Mouse (Mus musculus): ENCODE measurements around the gene Fam83f.
"Not testable (repeated sequence)": the region's sequence is repeated elsewhere in the genome, so short reads cannot be mapped to it uniquely, and the experiment has no call there.

Fam83f gene

GRCm38 (mm10) chr15:80705828-80706549, 34.3 kb downstream of the Fam83f start:
- in situ Hi-C loops (cut with MboI): loop anchor here (5.0 kb wide), 1 partner anchor 434 kb away; no protein-coding TSS in a partner anchor

- in situ Hi-C loops (cut with MboI): loop anchor here (5.0 kb wide), 1 partner anchor 434 kb away; no protein-coding TSS in a partner anchor
Measured at GRCm38 (mm10) chr15:80706596-80706995, 34.9 kb downstream of the Fam83f start.

GRCm38 (mm10) chr15:80707088-80707487, 35.4 kb downstream of the Fam83f start:
- in situ Hi-C loops (cut with MboI): loop anchor here (5.0 kb wide), 1 partner anchor 435 kb away; no protein-coding TSS in a partner anchor

GRCm38 (mm10) chr15:80709593-80709992, 37.9 kb downstream of the Fam83f start:
- in situ Hi-C loops (cut with MboI): loop anchor here (5.0 kb wide), 1 partner anchor 437 kb away; no protein-coding TSS in a partner anchor

GRCm38 (mm10) chr15:80710257-80710607, 38.6 kb downstream of the Fam83f start:
- in situ Hi-C loops (cut with MboI): no loop called here

- in situ Hi-C loops (cut with MboI): no loop called here
Measured at GRCm38 (mm10) chr15:80710608-80711363, 39.1 kb downstream of the Fam83f start, which contains the start of gene Tnrc6b. Gene Tnrc6b, plus strand, starts transcription at chr15:80711313.

- in situ Hi-C loops (cut with MboI): no loop called here
Measured at GRCm38 (mm10) chr15:80711401-80712151, 39.9 kb downstream of the Fam83f start.

GRCm38 (mm10) chr15:80714299-80714698, 42.7 kb downstream of the Fam83f start:
- in situ Hi-C loops (cut with MboI): no loop called here

- in situ Hi-C loops (cut with MboI): no loop called here
Measured at GRCm38 (mm10) chr15:80716631-80717135, 45.0 kb downstream of the Fam83f start.

- in situ Hi-C loops (cut with MboI): no loop called here
Measured at GRCm38 (mm10) chr15:80717431-80717830, 45.8 kb downstream of the Fam83f start.

- in situ Hi-C loops (cut with MboI): no loop called here
Measured at GRCm38 (mm10) chr15:80720249-80720648, 48.6 kb downstream of the Fam83f start.

GRCm38 (mm10) chr15:80721861-80722260, 50.2 kb downstream of the Fam83f start:
- in situ Hi-C loops (cut with MboI): no loop called here

GRCm38 (mm10) chr15:80722366-80722765, 50.7 kb downstream of the Fam83f start:
- in situ Hi-C loops (cut with MboI): no loop called here

GRCm38 (mm10) chr15:80729477-80729876, 57.8 kb downstream of the Fam83f start:
- in situ Hi-C loops (cut with MboI): no loop called here

- in situ Hi-C loops (cut with MboI): no loop called here
Measured at GRCm38 (mm10) chr15:80731043-80731442, 59.4 kb downstream of the Fam83f start.

- in situ Hi-C loops (cut with MboI): no loop called here
Measured at GRCm38 (mm10) chr15:80731511-80731910, 59.9 kb downstream of the Fam83f start.

GRCm38 (mm10) chr15:80732266-80733030, 60.8 kb downstream of the Fam83f start:
- in situ Hi-C loops (cut with MboI): no loop called here

- in situ Hi-C loops (cut with MboI): no loop called here
Measured at GRCm38 (mm10) chr15:80735300-80735699, 63.7 kb downstream of the Fam83f start.

- in situ Hi-C loops (cut with MboI): not testable (repeated sequence)
Measured at GRCm38 (mm10) chr15:80735708-80736107, 64.1 kb downstream of the Fam83f start.

- in situ Hi-C loops (cut with MboI): no loop called here
Measured at GRCm38 (mm10) chr15:80736553-80736952, 64.9 kb downstream of the Fam83f start.

- in situ Hi-C loops (cut with MboI): no loop called here
Measured at GRCm38 (mm10) chr15:80738244-80738643, 66.6 kb downstream of the Fam83f start.

Measured in mature B cell (primary cell).